Mouse (Mus musculus) liver, embryonic 12.5 days (tissue): ENCODE results near the gene Hnf1a. TPM values are rescaled to one million over a fixed set of nuclear protein-coding genes. Genes with fewer than 3 reads are reported as not detected.

Source experiments
- ATAC-seq: fragments of 200-750 bp; cut with Nextera tagmentation; 2 replicates; pipeline ENCODE4 v1.8.0; 2017; ENCODE audit warnings: moderate number of reproducible peaks, mild to moderate bottlenecking, moderate library complexity
- H3K27ac ChIP-seq: fragments of 300-500 bp; sonication (generic); 2 replicates; pipeline ENCODE4 v1.5.1; 2016; ENCODE audit warnings: mild to moderate bottlenecking
- H3K27me3 ChIP-seq: fragments of 300-500 bp; sonication (generic); replicated peaks from 2 replicates; pipeline ENCODE4 v1.6.1; 2016; ENCODE audit warnings: mild to moderate bottlenecking, moderate library complexity
- H3K36me3 ChIP-seq: fragments of 300-500 bp; sonication (generic); 2 replicates; pipeline ENCODE4 v1.6.1; 2016; ENCODE audit warnings: mild to moderate bottlenecking, moderate library complexity
- H3K4me1 ChIP-seq: fragments of 300-500 bp; sonication (generic); 2 replicates; pipeline ENCODE4 v1.6.1; 2016
- H3K4me2 ChIP-seq: fragments of 300-500 bp; sonication (generic); 2 replicates; pipeline ENCODE4 v1.6.1; 2016; ENCODE audit warnings: mild to moderate bottlenecking, moderate library complexity
- H3K4me3 ChIP-seq: fragments of 300-500 bp; sonication (generic); 2 replicates; pipeline ENCODE4 v1.5.1; 2016; ENCODE audit warnings: mild to moderate bottlenecking, moderate library complexity
- H3K9ac ChIP-seq: fragments of 300-500 bp; sonication (generic); 2 replicates; pipeline ENCODE4 v1.6.1; 2016; ENCODE audit warnings: mild to moderate bottlenecking, moderate library complexity
- H3K9me3 ChIP-seq: fragments of 300-500 bp; sonication (generic); replicated peaks from 2 replicates; pipeline ENCODE4 v1.6.1; 2016; ENCODE audit warnings: mild to moderate bottlenecking, moderate library complexity
- WGBS: fragments of 180-500 bp; shearing (Covaris S2); methylation state at CpG from one replicate; pipeline ENCODE4 v1.1.7; 2016; ENCODE audit not compliant: insufficient replicate concordance; 5-methylcytosine and 5-hydroxymethylcytosine counted together
- polyA plus RNA-seq: library from polyadenylated mRNA; unstranded; fragments of >200 nt; fragmentation: Nextera tagmentation; extraction: Ambion mirVana; gene quantifications from 2 replicates; pipeline ENCODE4 v1.2.1, GENCODE M21; 2016

The Hnf1a gene
- polyA plus RNA-seq, 1 experiment from 2014 or later = 3.8 TPM

- no peaks in the 10 kb centered on the region for H3K36me3 ChIP-seq
- peaks cover 39% of the 10 kb centered on the region for H3K4me1 ChIP-seq
- peak overlapping the region; percentile 60 for H3K4me3 ChIP-seq
- peak overlapping the region; percentile 95 for H3K4me2 ChIP-seq
- no peak for ATAC-seq
- H3K27me3 ChIP-seq = no peaks in the 10 kb centered on the region
- H3K27ac ChIP-seq = peak overlapping the region; percentile 96
- H3K9ac ChIP-seq = peak overlapping the region; percentile 77
- 4% methylated on average over 6 of the region's 6 CpGs for WGBS
- H3K9me3 ChIP-seq = 0 out of 2 replicates have a peak, but pooled peaks cover 2% of the 10 kb centered on the region
Observed at GRCm38 (mm10) chr5:114978888-114979249, 8.0 kb upstream of the Hnf1a start.

- Histone ChIP-seq H3K27ac (0 out of 2 replicates have a peak overlapping the region, but pooled peaks have one; percentile 36), H3K27me3 (no peaks in the 10 kb centered on the region), H3K4me2 (peak overlapping the region; percentile 95; the same call in 1 of the 2 replicates), H3K9ac (no peak overlapping the region; the same call in 1 of the 2 replicates), H3K9me3 (0 out of 2 replicates have a peak, but pooled peaks cover under 1% of the 10 kb centered on the region), H3K4me1 (peaks cover 39% of the 10 kb centered on the region), H3K36me3 (no peaks in the 10 kb centered on the region), H3K4me3 (no peak overlapping the region)
- 60% methylated on average over 11 of the region's 11 CpGs for WGBS
- no peak for ATAC-seq
Observed at GRCm38 (mm10) chr5:114978473-114978872, 7.6 kb upstream of the Hnf1a start.

GRCm38 (mm10) chr5:114976935-114977334 lies 6.0 kb upstream of the Hnf1a start:
- H3K4me2 ChIP-seq = no peak overlapping the region
- H3K27ac ChIP-seq = no peak overlapping the region
- no peak overlapping the region for H3K9ac ChIP-seq
- no peak for ATAC-seq
- no peaks in the 10 kb centered on the region for H3K27me3 ChIP-seq
- no peaks in the 10 kb centered on the region for H3K36me3 ChIP-seq
- H3K4me1 ChIP-seq = peaks cover 38% of the 10 kb centered on the region
- no peaks in the 10 kb centered on the region for H3K9me3 ChIP-seq
- no peak overlapping the region for H3K4me3 ChIP-seq

GRCm38 (mm10) chr5:114973131-114973530 lies 2.2 kb upstream of the Hnf1a start:
- no peak for ATAC-seq
- peaks cover 4% of the 10 kb centered on the region; the same call in 1 of the 2 replicates for H3K4me1 ChIP-seq
- WGBS = 63% methylated on average over 8 of the region's 8 CpGs

GRCm38 (mm10) chr5:114972201-114972600 lies 1.3 kb upstream of the Hnf1a start:
- Histone ChIP-seq H3K36me3 (no peaks in the 10 kb centered on the region), H3K9ac (no peak overlapping the region), H3K4me3 (no peak overlapping the region), H3K27me3 (peaks cover 30% of the 10 kb centered on the region), H3K4me1 (0 out of 2 replicates have a peak, but pooled peaks cover 7% of the 10 kb centered on the region), H3K4me2 (no peak overlapping the region), H3K9me3 (no peaks in the 10 kb centered on the region), H3K27ac (no peak overlapping the region)
- ATAC-seq = no peak
- WGBS = 70% methylated on average over 9 of the region's 9 CpGs

More at GRCm38 (mm10) chr5:114973131-114973530, 2.2 kb upstream of the Hnf1a start:
- Histone ChIP-seq H3K4me2 (no peak overlapping the region), H3K9ac (no peak overlapping the region), H3K27ac (no peak overlapping the region), H3K4me3 (no peak overlapping the region), H3K36me3 (no peaks in the 10 kb centered on the region), H3K9me3 (no peaks in the 10 kb centered on the region), H3K27me3 (peaks cover 20% of the 10 kb centered on the region)

GRCm38 (mm10) chr5:114969609-114970215 lies 1.2 kb downstream of the Hnf1a start:
- ATAC-seq = no peak
- Histone ChIP-seq H3K36me3 (no peaks in the 10 kb centered on the region), H3K4me1 (peaks cover 25% of the 10 kb centered on the region), H3K4me2 (peak overlapping the region; percentile 39), H3K9me3 (no peaks in the 10 kb centered on the region), H3K27ac (peak overlapping the region; percentile 55), H3K9ac (peak overlapping the region; percentile 51; the same call in 1 of the 2 replicates), H3K4me3 (peak overlapping the region; percentile 35), H3K27me3 (peaks cover 38% of the 10 kb centered on the region)
- WGBS = 50% methylated on average over 13 of the region's 13 CpGs

- H3K9me3 ChIP-seq = no peaks in the 10 kb centered on the region
- peaks cover 31% of the 10 kb centered on the region for H3K4me1 ChIP-seq
- 24% methylated on average over 4 of the region's 4 CpGs for WGBS
- peak overlapping the region; percentile 18; the same call in 1 of the 2 replicates for H3K9ac ChIP-seq
- H3K4me3 ChIP-seq = peak overlapping the region; percentile 35
- H3K27ac ChIP-seq = peak overlapping the region; percentile 48; the same call in 1 of the 2 replicates
- ATAC-seq = no peak
- no peaks in the 10 kb centered on the region for H3K36me3 ChIP-seq
- peaks cover 38% of the 10 kb centered on the region for H3K27me3 ChIP-seq
- H3K4me2 ChIP-seq = peak overlapping the region; percentile 39
Observed at GRCm38 (mm10) chr5:114969064-114969463, 1.8 kb downstream of the Hnf1a start.

- peak overlapping the region; percentile 48; the same call in 1 of the 2 replicates for H3K27ac ChIP-seq
- H3K4me3 ChIP-seq = peak overlapping the region; percentile 35
- peak overlapping the region; percentile 18; the same call in 1 of the 2 replicates for H3K9ac ChIP-seq
- peaks cover 35% of the 10 kb centered on the region for H3K4me1 ChIP-seq
- ATAC-seq = no peak
- no peaks in the 10 kb centered on the region for H3K36me3 ChIP-seq
- peak overlapping the region; percentile 39 for H3K4me2 ChIP-seq
- no peaks in the 10 kb centered on the region for H3K9me3 ChIP-seq
- 26% methylated on average over 7 of the region's 7 CpGs for WGBS
- H3K27me3 ChIP-seq = peaks cover 38% of the 10 kb centered on the region
Observed at GRCm38 (mm10) chr5:114968651-114969050, 2.2 kb downstream of the Hnf1a start.

GRCm38 (mm10) chr5:114967523-114968268 lies 3.2 kb downstream of the Hnf1a start:
- Histone ChIP-seq H3K27ac (no peak overlapping the region), H3K4me3 (no peak overlapping the region), H3K9ac (no peak overlapping the region), H3K9me3 (no peaks in the 10 kb centered on the region), H3K4me2 (peak overlapping the region; percentile 39; the same call in 1 of the 2 replicates), H3K4me1 (peaks cover 37% of the 10 kb centered on the region), H3K36me3 (no peaks in the 10 kb centered on the region), H3K27me3 (peaks cover 38% of the 10 kb centered on the region)
- no peak for ATAC-seq
- 20% methylated on average over 14 of the region's 14 CpGs for WGBS

GRCm38 (mm10) chr5:114964967-114965898 lies 5.7 kb downstream of the Hnf1a start:
- Histone ChIP-seq H3K27ac (peak overlapping the region; percentile 58), H3K4me1 (peaks cover 37% of the 10 kb centered on the region), H3K36me3 (no peaks in the 10 kb centered on the region), H3K9ac (0 out of 2 replicates have a peak overlapping the region, but pooled peaks have one; percentile 13), H3K27me3 (peaks cover 42% of the 10 kb centered on the region), H3K9me3 (no peaks in the 10 kb centered on the region), H3K4me2 (peak overlapping the region; percentile 52), H3K4me3 (0 out of 2 replicates have a peak overlapping the region, but pooled peaks have one; percentile 33)
- no peak for ATAC-seq
- 47% methylated on average over 17 of the region's 17 CpGs for WGBS

- peaks cover 35% of the 10 kb centered on the region for H3K27me3 ChIP-seq
- H3K36me3 ChIP-seq = no peaks in the 10 kb centered on the region
- 0 out of 2 replicates have a peak overlapping the region, but pooled peaks have one; percentile 13 for H3K9ac ChIP-seq
- peak overlapping the region; percentile 33 for H3K4me3 ChIP-seq
- H3K4me2 ChIP-seq = peak overlapping the region; percentile 52
- no peaks in the 10 kb centered on the region for H3K9me3 ChIP-seq
- peaks cover 37% of the 10 kb centered on the region for H3K4me1 ChIP-seq
- 41% methylated on average over 7 of the region's 7 CpGs for WGBS
- H3K27ac ChIP-seq = peak overlapping the region; percentile 58
- ATAC-seq = peak; percentile 74; the same call in 1 of the 2 replicates
Observed at GRCm38 (mm10) chr5:114964315-114964966, 6.5 kb downstream of the Hnf1a start.
